Comparison of ENCODE assay signal across 19 mouse cellular contexts in the genomic region with DNA sequence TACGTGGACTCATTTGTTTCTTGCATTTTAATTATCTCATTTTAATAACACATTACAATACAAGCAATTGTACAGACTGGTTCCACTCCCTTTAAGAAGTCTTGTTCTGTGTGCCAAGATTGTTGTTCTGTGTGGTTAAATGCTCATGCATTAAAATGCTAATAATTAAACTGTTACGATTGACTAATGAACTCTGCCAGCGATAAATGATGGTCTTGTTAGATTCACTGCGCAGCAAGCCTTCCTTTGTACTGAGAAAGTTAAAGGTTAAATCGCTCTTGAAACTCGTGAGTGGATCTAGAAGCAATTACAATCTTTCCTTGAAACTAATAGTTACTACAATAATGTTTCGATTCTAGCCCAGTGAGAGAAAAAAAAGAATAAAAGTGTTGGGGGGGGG.
"Had no signal": no experiment of that assay in that cellular context is flagged by ENCODE, and none has a peak within 500 bp of the region (broad histone marks: within the 10 kb centered on the region; RNA-seq: fewer than 3 reads in every experiment).

No protein-coding gene starts in this region.

- ATAC-seq: intestine, embryonic 15.5 days; liver, embryonic 12.5 days; midbrain, embryonic 15.5 days had no signal

- H3K36me3 ChIP-seq: intestine, embryonic 15.5 days; limb, embryonic 10.5 days; limb, embryonic 13.5 days; liver, embryonic 12.5 days; liver, embryonic 15.5 days; midbrain, embryonic 12.5 days; midbrain, embryonic 15.5 days; neural tube, embryonic 12.5 days; neural tube, embryonic 15.5 days had no signal

- H3K27me3 ChIP-seq: intestine, embryonic 15.5 days; liver, embryonic 12.5 days; liver, embryonic 15.5 days; midbrain, embryonic 12.5 days; midbrain, embryonic 15.5 days; neural tube, embryonic 12.5 days; neural tube, embryonic 15.5 days had no signal

- H3K9me3 ChIP-seq: intestine, embryonic 15.5 days; limb, embryonic 10.5 days; limb, embryonic 13.5 days; liver, embryonic 12.5 days; liver, embryonic 15.5 days; midbrain, embryonic 12.5 days; midbrain, embryonic 15.5 days; neural tube, embryonic 12.5 days; neural tube, embryonic 15.5 days had no signal

- H3K4me1 ChIP-seq: intestine, embryonic 15.5 days; limb, embryonic 10.5 days; limb, embryonic 13.5 days; liver, embryonic 12.5 days; liver, embryonic 15.5 days; midbrain, embryonic 12.5 days; midbrain, embryonic 15.5 days; neural tube, embryonic 12.5 days; neural tube, embryonic 15.5 days had no signal

- DNase-seq: layer of hippocampus, adult 9-11 months; liver; lung, adult 2 months; lung, postnatal 14 days; right cerebral cortex, adult 18-20 months; right cerebral cortex, postnatal 14 days; right cerebral cortex, postnatal 4 days; spleen, adult 18-20 months had no signal

- H3K4me2 ChIP-seq: intestine, embryonic 15.5 days; limb, embryonic 13.5 days; liver, embryonic 12.5 days; liver, embryonic 15.5 days; midbrain, embryonic 12.5 days; midbrain, embryonic 15.5 days; neural tube, embryonic 12.5 days; neural tube, embryonic 15.5 days had no signal

- H3K4me3 ChIP-seq: intestine, embryonic 15.5 days; layer of hippocampus, adult 2 months; limb, embryonic 10.5 days; limb, embryonic 13.5 days; liver, embryonic 12.5 days; liver, embryonic 15.5 days; midbrain, embryonic 12.5 days; midbrain, embryonic 15.5 days; neural tube, embryonic 12.5 days; neural tube, embryonic 15.5 days had no signal

- H3K9ac ChIP-seq: intestine, embryonic 15.5 days; limb, embryonic 13.5 days; liver, embryonic 12.5 days; liver, embryonic 15.5 days; midbrain, embryonic 12.5 days; midbrain, embryonic 15.5 days; neural tube, embryonic 12.5 days; neural tube, embryonic 15.5 days had no signal

- H3K27ac ChIP-seq: intestine, embryonic 15.5 days; layer of hippocampus, adult 2 months; limb, embryonic 10.5 days; limb, embryonic 13.5 days; liver, embryonic 12.5 days; liver, embryonic 15.5 days; macrophage; midbrain, embryonic 12.5 days; midbrain, embryonic 15.5 days; neural tube, embryonic 12.5 days; neural tube, embryonic 15.5 days had no signal
